Mouse (Mus musculus) small intestine, adult 2 months (tissue): Measurements from ENCODE around the gene Scamp4.

Experiments
- CTCF ChIP-seq: fragments of 200-500 bp; IDR thresholded peaks from 2 replicates; pipeline ENCODE4 v1.5.1; 2012; ENCODE audit warnings: low read depth, mild to moderate bottlenecking, control low read depth, inconsistent platforms, low read length, moderate library complexity, mixed read lengths; ENCODE audit not compliant: insufficient replicate concordance, insufficient read length; ENCODE audit errors: extremely low read depth
- POLR2A ChIP-seq: fragments of 200-500 bp; IDR thresholded peaks from 2 replicates; pipeline ENCODE4 v1.6.1; 2012; ENCODE audit warnings: low read depth, mild to moderate bottlenecking, control low read depth, inconsistent platforms, low read length, moderate library complexity

GRCm38 (mm10) chr10:80627685-80628084 lies 25.0 kb downstream of the Scamp4 start:
- TF ChIP-seq CTCF (no peak), POLR2A (no peak)
